Mouse (Mus musculus) right cerebral cortex, adult 2 months (tissue): ENCODE measurements at regions not wholly inside any gene's neighbourhood (a gene's known extent, or its start where the extent isn't known, plus 50 kb on each side); places are given as distances from the start of the nearest gene placed in this dataset.

Experiments used
- DNase-seq, 2 experiments: peaks; one replicate each; pipeline ENCODE4 v3.0.0; 2021 to 2022; ENCODE audit warnings: low spot score in 2 of 2

GRCm38 (mm10) chrX:11797870-11798269 is 362.3 kb downstream of the Bcor start:
- DNase-seq, result peak; percentile 16 to 41

GRCm38 (mm10) chrX:11798326-11798725 is 361.8 kb downstream of the Bcor start:
- no peak for DNase-seq

GRCm38 (mm10) chrX:11800400-11800941 is 359.7 kb downstream of the Bcor start:
- DNase-seq, result peak; percentile 53 to 65

GRCm38 (mm10) chrX:11801208-11801607 is 358.9 kb downstream of the Bcor start:
- DNase-seq, result no peak

- no peak for DNase-seq
Observed at GRCm38 (mm10) chrX:11801621-11802020, 358.5 kb downstream of the Bcor start.

GRCm38 (mm10) chrX:11802074-11802899 is 357.9 kb downstream of the Bcor start:
- no peak for DNase-seq

GRCm38 (mm10) chrX:11803239-11803638 is 356.9 kb downstream of the Bcor start:
- no peak for DNase-seq

GRCm38 (mm10) chrX:11806896-11807252 is 353.3 kb downstream of the Bcor start:
- DNase-seq, result peak in 1 of 2 experiments; percentile 15

GRCm38 (mm10) chrX:11807253-11807882 is 352.8 kb downstream of the Bcor start:
- peak; percentile 44 to 51 for DNase-seq

- DNase-seq, result no peak
Observed at GRCm38 (mm10) chrX:11807883-11808262, 352.3 kb downstream of the Bcor start.

- no peak for DNase-seq
Observed at GRCm38 (mm10) chrX:11808911-11809310, 351.2 kb downstream of the Bcor start.

- no peak for DNase-seq
Observed at GRCm38 (mm10) chrX:11814861-11815260, 345.3 kb downstream of the Bcor start.

- DNase-seq, result no peak
Observed at GRCm38 (mm10) chrX:11815864-11816263, 344.3 kb downstream of the Bcor start.

GRCm38 (mm10) chrX:11818634-11819033 is 341.5 kb downstream of the Bcor start:
- no peak for DNase-seq

GRCm38 (mm10) chrX:11821165-11821564 is 339.0 kb downstream of the Bcor start:
- no peak for DNase-seq

- DNase-seq, result peak; percentile 15 to 41
Observed at GRCm38 (mm10) chrX:11821880-11822768, 338.0 kb downstream of the Bcor start.

- no peak for DNase-seq
Observed at GRCm38 (mm10) chrX:11825948-11826347, 334.2 kb downstream of the Bcor start.

- peak in 1 of 2 experiments; percentile 11 for DNase-seq
Observed at GRCm38 (mm10) chrX:11826737-11827408, 333.3 kb downstream of the Bcor start.

GRCm38 (mm10) chrX:11829411-11830002 is 330.6 kb downstream of the Bcor start:
- no peak for DNase-seq

- DNase-seq, result no peak
Observed at GRCm38 (mm10) chrX:11837566-11837965, 322.6 kb downstream of the Bcor start.

GRCm38 (mm10) chrX:11839665-11840245 is 320.4 kb downstream of the Bcor start:
- DNase-seq, result peak; percentile 40 to 42
